Mouse (Mus musculus): ENCODE measurements around the gene Mrpl28. TPM values are rescaled to one million over a fixed set of nuclear protein-coding genes. Genes with fewer than 3 reads are reported as not detected.

Gene Mrpl28
- polyA plus RNA-seq (2015; fragmentation: Illumina TruSeq; extraction: RNeasy Lipid Tissue Mini Kit (QIAGEN cat#74804); ENCODE audit: insufficient read depth, low replicate concordance): 29.7 TPM

GRCm38 (mm10) chr17:26123267-26123684 is at the start of gene Mrpl28:
Gene Mrpl28, plus strand, starts transcription at chr17:26123500.

GRCm38 (mm10) chr17:26089905-26090632 is 33.2 kb upstream of the Mrpl28 start, which contains the start of gene Decr2:
Gene Decr2, minus strand, starts transcription at chr17:26090337.

GRCm38 (mm10) chr17:26095121-26095740 is 28.1 kb upstream of the Mrpl28 start, which contains the start of gene Nme4:
Gene Nme4, minus strand, starts transcription at chr17:26095602.

GRCm38 (mm10) chr17:26113181-26113948 is 9.9 kb upstream of the Mrpl28 start, which contains the start of gene Tmem8:
Gene Tmem8, plus strand, starts transcription at chr17:26113299.

GRCm38 (mm10) chr17:26138239-26138836 is 15.0 kb downstream of the Mrpl28 start, which contains the start of gene Axin1:
Gene Axin1, plus strand, starts transcription at chr17:26138688.

Other genes with a start within 250 kb of the Mrpl28 start
- 14.3 TPM for gene Mettl26, start 248.4 kb upstream of the Mrpl28 start, polyA plus RNA-seq (2015; fragmentation: Illumina TruSeq; extraction: RNeasy Lipid Tissue Mini Kit (QIAGEN cat#74804); ENCODE audit: insufficient read depth, low replicate concordance)
- gene Wfikkn1, start 242.6 kb upstream of the Mrpl28 start, polyA plus RNA-seq (2015; fragmentation: Illumina TruSeq; extraction: RNeasy Lipid Tissue Mini Kit (QIAGEN cat#74804); ENCODE audit: insufficient read depth, low replicate concordance): 0.21 TPM
- gene Rab40c, start 203.8 kb upstream of the Mrpl28 start, polyA plus RNA-seq (2015; fragmentation: Illumina TruSeq; extraction: RNeasy Lipid Tissue Mini Kit (QIAGEN cat#74804); ENCODE audit: insufficient read depth, low replicate concordance): 10.4 TPM
- 70.8 TPM for gene Pigq, start 178.6 kb upstream of the Mrpl28 start, polyA plus RNA-seq (2015; fragmentation: Illumina TruSeq; extraction: RNeasy Lipid Tissue Mini Kit (QIAGEN cat#74804); ENCODE audit: insufficient read depth, low replicate concordance)
- gene Nhlrc4, start 178.5 kb upstream of the Mrpl28 start, polyA plus RNA-seq (2015; fragmentation: Illumina TruSeq; extraction: RNeasy Lipid Tissue Mini Kit (QIAGEN cat#74804); ENCODE audit: insufficient read depth, low replicate concordance): 0.28 TPM
- gene A930017K11Rik, start 170.9 kb upstream of the Mrpl28 start, polyA plus RNA-seq (2015; fragmentation: Illumina TruSeq; extraction: RNeasy Lipid Tissue Mini Kit (QIAGEN cat#74804); ENCODE audit: insufficient read depth, low replicate concordance): not detected
- gene Capn15, start 137.7 kb upstream of the Mrpl28 start, polyA plus RNA-seq (2015; fragmentation: Illumina TruSeq; extraction: RNeasy Lipid Tissue Mini Kit (QIAGEN cat#74804); ENCODE audit: insufficient read depth, low replicate concordance): 5.8 TPM
- 6.5 TPM for gene Rab11fip3, start 53.9 kb upstream of the Mrpl28 start, polyA plus RNA-seq (2015; fragmentation: Illumina TruSeq; extraction: RNeasy Lipid Tissue Mini Kit (QIAGEN cat#74804); ENCODE audit: insufficient read depth, low replicate concordance)
- 13.1 TPM for gene Decr2, start 33.2 kb upstream of the Mrpl28 start, polyA plus RNA-seq (2015; fragmentation: Illumina TruSeq; extraction: RNeasy Lipid Tissue Mini Kit (QIAGEN cat#74804); ENCODE audit: insufficient read depth, low replicate concordance)
- 4.7 TPM for gene Nme4, start 27.9 kb upstream of the Mrpl28 start, polyA plus RNA-seq (2015; fragmentation: Illumina TruSeq; extraction: RNeasy Lipid Tissue Mini Kit (QIAGEN cat#74804); ENCODE audit: insufficient read depth, low replicate concordance)
- gene Tmem8, start 10.2 kb upstream of the Mrpl28 start, polyA plus RNA-seq (2015; fragmentation: Illumina TruSeq; extraction: RNeasy Lipid Tissue Mini Kit (QIAGEN cat#74804); ENCODE audit: insufficient read depth, low replicate concordance): 14.4 TPM
- gene Axin1, start 15.2 kb downstream of the Mrpl28 start, polyA plus RNA-seq (2015; fragmentation: Illumina TruSeq; extraction: RNeasy Lipid Tissue Mini Kit (QIAGEN cat#74804); ENCODE audit: insufficient read depth, low replicate concordance): 47.8 TPM
- gene Pdia2, start 75.6 kb downstream of the Mrpl28 start, polyA plus RNA-seq (2015; fragmentation: Illumina TruSeq; extraction: RNeasy Lipid Tissue Mini Kit (QIAGEN cat#74804); ENCODE audit: insufficient read depth, low replicate concordance): 0.39 TPM
- gene Rgs11, start 79.5 kb downstream of the Mrpl28 start, polyA plus RNA-seq (2015; fragmentation: Illumina TruSeq; extraction: RNeasy Lipid Tissue Mini Kit (QIAGEN cat#74804); ENCODE audit: insufficient read depth, low replicate concordance): 2.6 TPM
- gene Arhgdig, start 84.3 kb downstream of the Mrpl28 start, polyA plus RNA-seq (2015; fragmentation: Illumina TruSeq; extraction: RNeasy Lipid Tissue Mini Kit (QIAGEN cat#74804); ENCODE audit: insufficient read depth, low replicate concordance): not detected
- gene Fam234a, start 120.7 kb downstream of the Mrpl28 start, polyA plus RNA-seq (2015; fragmentation: Illumina TruSeq; extraction: RNeasy Lipid Tissue Mini Kit (QIAGEN cat#74804); ENCODE audit: insufficient read depth, low replicate concordance): 27.0 TPM
- 104 TPM for gene Luc7l, start 129.4 kb downstream of the Mrpl28 start, polyA plus RNA-seq (2015; fragmentation: Illumina TruSeq; extraction: RNeasy Lipid Tissue Mini Kit (QIAGEN cat#74804); ENCODE audit: insufficient read depth, low replicate concordance)